Mouse (Mus musculus) stomach, postnatal 0 days (tissue): ENCODE data around the gene Arhgap15.

Experiments used
- CTCF ChIP-seq: IDR thresholded peaks from 2 replicates; pipeline ENCODE4 v1.5.1; 2016; ENCODE audit warnings: antibody characterized with exemption, low read depth, mild to moderate bottlenecking, moderate library complexity
- EP300 ChIP-seq: optimal IDR thresholded peaks from 2 replicates; pipeline ENCODE3; 2016; ENCODE audit warnings: antibody characterized with exemption

GRCm38 (mm10) chr2:44098552-44098951 lies 349.9 kb downstream of the Arhgap15 start:
- no peak for TF ChIP-seq CTCF
- TF ChIP-seq EP300 = no peak
